Mouse (Mus musculus): ENCODE measurements around the gene Tmem79. TPM values are rescaled to one million over a fixed set of nuclear protein-coding genes. Genes with fewer than 3 reads are reported as not detected.
"Not testable (repeated sequence)": the region's sequence is repeated elsewhere in the genome, so short reads cannot be mapped to it uniquely, and the experiment has no call there.

The Tmem79 gene
- polyA plus RNA-seq (2015; fragmentation: Nextera tagmentation; extraction: Ambion mirVana): 7.5 and 9.5 TPM in 2 replicates

- under 1% methylated on average over 56 of the region's 66 CpGs for WGBS
- Histone ChIP-seq H3K27me3 (no peaks in the 10 kb centered on the region), H3K9me3 (no peaks in the 10 kb centered on the region), H3K4me2 (peak within 1 kb of the TSS; percentile 71), H3K9ac (peak within 1 kb of the TSS; percentile 98), H3K36me3 (0 out of 2 replicates have a peak, but pooled peaks cover 2% of the 10 kb centered on the region), H3K4me1 (peaks cover 23% of the 10 kb centered on the region), H3K27ac (peak within 1 kb of the TSS; percentile 94), H3K4me3 (peak within 1 kb of the TSS; percentile 82)
- ATAC-seq (ENCODE audit: borderline replicate concordance, extremely low read depth, low FRiP score, low TSS enrichment): peak; percentile 93
Observed at GRCm38 (mm10) chr3:88336058-88337013, at the start of gene Tmem79, which contains the start of gene Smg5. Gene Tmem79, minus strand, starts transcription at chr3:88336148. Gene Smg5, plus strand, starts transcription at chr3:88336260.

DNA sequence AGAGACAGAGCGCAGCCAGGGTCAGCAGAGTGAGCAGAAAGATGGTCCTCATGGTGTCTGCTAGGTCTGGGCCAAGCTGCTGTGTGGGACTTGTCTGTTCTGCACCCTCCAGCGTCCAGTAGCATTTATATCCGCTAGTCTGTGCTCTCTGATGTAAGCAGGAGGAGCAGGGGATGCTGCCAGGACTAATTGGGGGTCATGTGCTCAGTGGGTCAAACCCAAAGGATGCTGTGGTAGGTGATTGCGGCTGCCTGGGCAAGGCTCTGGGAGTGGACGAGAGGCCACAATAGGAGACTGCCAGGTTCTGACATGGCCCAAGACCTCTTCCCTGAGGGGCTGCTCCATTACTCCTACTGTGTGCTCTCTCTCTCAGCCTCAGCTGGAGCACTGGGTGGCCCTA is 48.4 kb upstream of the Tmem79 start, which contains the start of gene Bglap:
Bglap (minus strand) TSS at position 101 of the 400 bp plus-strand sequence.
- ATAC-seq (ENCODE audit: borderline replicate concordance, extremely low read depth, low FRiP score, low TSS enrichment): no peak

DNA sequence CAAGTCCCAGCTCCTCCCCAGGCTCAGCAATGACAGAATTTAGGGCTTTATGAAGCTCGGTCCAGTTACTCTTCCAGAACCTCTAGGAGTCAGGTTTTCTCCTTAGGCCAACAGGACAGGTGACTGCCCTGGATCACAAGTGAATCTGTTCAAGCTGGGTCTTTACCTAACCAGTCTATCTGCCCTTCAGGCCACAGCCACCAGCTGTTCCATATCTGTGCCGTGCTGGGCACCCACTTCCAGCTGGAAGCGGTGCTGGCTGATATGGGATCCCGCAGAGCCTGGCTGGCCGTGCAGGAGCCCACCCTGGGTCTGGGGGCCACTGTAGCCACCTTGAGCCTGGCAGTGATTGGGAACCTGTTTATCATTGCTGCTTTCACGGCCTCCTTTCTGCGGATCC is 46.4 kb upstream of the Tmem79 start:
- not testable (repeated sequence) for ATAC-seq (ENCODE audit: borderline replicate concordance, extremely low read depth, low FRiP score, low TSS enrichment); H3K9ac ChIP-seq; H3K9me3 ChIP-seq; H3K4me3 ChIP-seq; H3K27ac ChIP-seq; H3K27me3 ChIP-seq; H3K4me2 ChIP-seq; H3K36me3 ChIP-seq; H3K4me1 ChIP-seq
- whole genome bisulfite sequencing: 39% methylated on average over 2 of the region's 7 CpGs

More for the DNA sequence above, 48.4 kb upstream of the Tmem79 start, which contains the start of gene Bglap:
- Histone ChIP-seq H3K9ac (no peak within 1 kb of the TSS), H3K4me2 (no peak within 1 kb of the TSS), H3K36me3 (no peaks in the 10 kb centered on the region), H3K4me1 (no peaks in the 10 kb centered on the region), H3K27me3 (no peaks in the 10 kb centered on the region), H3K9me3 (no peaks in the 10 kb centered on the region), H3K27ac (no peak within 1 kb of the TSS), H3K4me3 (no peak within 1 kb of the TSS)
- WGBS: 72% methylated on average over 5 of the region's 5 CpGs

- not testable (repeated sequence) for H3K9me3 ChIP-seq, H3K27me3 ChIP-seq, H3K36me3 ChIP-seq, H3K27ac ChIP-seq, H3K4me1 ChIP-seq, H3K9ac ChIP-seq
- 10% methylated on average over 22 of the region's 22 CpGs for WGBS
- Histone ChIP-seq H3K4me2 (peak overlapping the region; percentile 51), H3K4me3 (peak overlapping the region; percentile 19; the same call in 1 of the 2 replicates)
- peak; percentile 79; the same call in 1 of the 2 replicates for ATAC-seq (ENCODE audit: borderline replicate concordance, extremely low read depth, low FRiP score, low TSS enrichment)
Observed at GRCm38 (mm10) chr3:88381389-88382315, 45.7 kb upstream of the Tmem79 start.

DNA sequence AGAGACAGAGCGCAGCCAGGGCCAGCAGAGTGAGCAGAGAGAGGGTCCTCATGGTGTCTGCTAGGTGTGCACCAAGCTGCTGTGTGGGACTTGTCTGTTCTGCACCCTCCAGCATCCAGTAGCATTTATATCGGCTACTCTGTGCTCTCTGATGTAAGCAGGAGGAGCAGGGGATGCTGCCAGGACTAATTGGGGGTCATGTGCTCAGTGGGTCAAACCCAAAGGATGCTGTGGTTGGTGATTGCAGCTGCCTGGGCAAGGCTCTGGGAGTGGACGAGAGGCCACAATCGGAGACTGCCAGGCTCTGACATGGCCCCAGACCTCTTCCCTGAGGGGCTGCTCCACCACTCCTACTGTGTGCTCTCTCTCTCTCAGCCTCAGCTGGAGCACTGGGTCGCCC is 42.7 kb upstream of the Tmem79 start, which contains the start of gene Bglap2:
Bglap2 (minus strand) TSS at position 101 of the 400 bp plus-strand sequence.
- not testable (repeated sequence) for H3K27me3 ChIP-seq; H3K4me2 ChIP-seq; H3K9me3 ChIP-seq; ATAC-seq (ENCODE audit: borderline replicate concordance, extremely low read depth, low FRiP score, low TSS enrichment); H3K36me3 ChIP-seq; H3K9ac ChIP-seq; H3K27ac ChIP-seq; H3K4me1 ChIP-seq; H3K4me3 ChIP-seq
- WGBS: 64% methylated on average over 4 of the region's 5 CpGs

GRCm38 (mm10) chr3:88376644-88377043 is 40.7 kb upstream of the Tmem79 start:
- peak overlapping the region; percentile 12; the same call in 1 of the 2 replicates for H3K4me3 ChIP-seq
- peak; percentile 15; the same call in 1 of the 2 replicates for ATAC-seq (ENCODE audit: borderline replicate concordance, extremely low read depth, low FRiP score, low TSS enrichment)

DNA sequence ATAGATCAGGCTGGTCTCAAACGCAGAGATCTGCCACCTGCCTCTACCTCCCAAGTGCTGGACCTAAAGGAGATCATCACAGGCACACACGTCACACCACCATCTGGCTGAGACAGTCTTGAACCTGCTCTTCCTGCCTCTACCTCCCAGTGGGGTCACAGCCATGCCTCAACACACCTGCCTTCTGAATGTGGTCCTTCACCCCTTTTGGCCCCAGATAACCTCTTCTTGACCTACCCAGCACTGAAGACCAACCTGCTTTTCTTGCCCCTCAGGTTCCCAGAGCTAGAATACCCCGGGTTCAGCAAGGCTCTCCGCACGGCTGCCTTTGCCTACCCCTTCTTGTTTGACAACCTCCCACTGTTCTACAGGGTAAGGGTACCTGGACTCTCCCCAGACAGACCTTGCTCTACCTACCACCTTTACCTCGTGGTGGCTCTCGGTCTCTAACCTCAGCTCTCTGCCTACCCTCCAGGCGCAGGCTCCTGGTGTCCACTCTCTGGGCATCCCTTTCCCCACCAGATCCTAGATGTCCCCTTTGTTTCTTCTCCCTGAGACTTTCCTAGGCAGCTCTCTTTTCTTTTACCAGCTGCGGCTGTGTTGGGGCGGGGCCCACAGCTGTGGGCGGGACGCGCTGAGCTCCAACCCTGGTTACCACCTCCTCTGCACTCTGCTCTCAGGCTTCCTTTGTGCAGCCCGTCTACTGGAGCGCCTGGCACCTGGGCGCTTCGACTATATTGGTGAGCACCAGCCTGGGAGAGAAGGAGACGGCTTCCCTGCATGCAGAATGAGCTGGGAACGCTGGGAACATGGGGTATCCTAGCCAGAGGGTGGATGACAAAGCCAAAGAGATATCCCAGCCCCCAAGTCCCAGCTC is 40.0 kb upstream of the Tmem79 start:
- H3K4me1 ChIP-seq, H3K9ac ChIP-seq, H3K36me3 ChIP-seq, H3K9me3 ChIP-seq, H3K27me3 ChIP-seq, H3K27ac ChIP-seq: not testable (repeated sequence)
- ATAC-seq (ENCODE audit: borderline replicate concordance, extremely low read depth, low FRiP score, low TSS enrichment): peak; percentile 79; the same call in 1 of the 2 replicates
- H3K4me2 ChIP-seq: peak overlapping the region; percentile 45
- 10% methylated on average over 19 of the region's 19 CpGs for WGBS
- H3K4me3 ChIP-seq: peak overlapping the region; percentile 12; the same call in 1 of the 2 replicates

More at GRCm38 (mm10) chr3:88376644-88377043, 40.7 kb upstream of the Tmem79 start:
- not testable (repeated sequence) for H3K27ac ChIP-seq, H3K36me3 ChIP-seq, H3K4me1 ChIP-seq, H3K9ac ChIP-seq, H3K9me3 ChIP-seq, H3K27me3 ChIP-seq
- 17% methylated on average over 7 of the region's 7 CpGs for WGBS
- H3K4me2 ChIP-seq: peak overlapping the region; percentile 45

DNA sequence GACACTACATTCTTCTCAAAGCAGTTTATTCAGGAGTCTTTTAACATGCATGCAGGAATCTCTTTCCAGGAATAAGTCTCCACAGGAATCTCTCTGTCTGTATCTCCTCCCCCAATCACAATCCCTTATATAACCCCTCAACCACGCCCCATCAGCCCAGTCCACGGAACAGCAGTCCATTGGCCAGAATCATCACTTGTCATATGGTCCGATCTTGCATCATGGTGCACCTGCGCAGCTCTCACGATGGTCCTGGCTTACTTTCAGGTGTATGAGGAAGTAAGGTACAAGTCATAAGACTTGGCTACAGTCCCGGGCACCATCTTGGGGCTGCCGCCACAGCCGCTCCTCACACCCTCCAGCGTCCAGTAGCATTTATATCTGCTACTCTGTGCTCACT is 36.7 kb upstream of the Tmem79 start, which contains the start of gene Bglap3:
Bglap3 (minus strand) TSS at position 101 of the 400 bp plus-strand sequence.
- not testable (repeated sequence) for H3K27me3 ChIP-seq; H3K36me3 ChIP-seq; H3K27ac ChIP-seq; H3K4me2 ChIP-seq; H3K9me3 ChIP-seq; H3K4me3 ChIP-seq; ATAC-seq (ENCODE audit: borderline replicate concordance, extremely low read depth, low FRiP score, low TSS enrichment); H3K4me1 ChIP-seq; H3K9ac ChIP-seq
- WGBS: 89% methylated on average over 9 of the region's 9 CpGs

DNA sequence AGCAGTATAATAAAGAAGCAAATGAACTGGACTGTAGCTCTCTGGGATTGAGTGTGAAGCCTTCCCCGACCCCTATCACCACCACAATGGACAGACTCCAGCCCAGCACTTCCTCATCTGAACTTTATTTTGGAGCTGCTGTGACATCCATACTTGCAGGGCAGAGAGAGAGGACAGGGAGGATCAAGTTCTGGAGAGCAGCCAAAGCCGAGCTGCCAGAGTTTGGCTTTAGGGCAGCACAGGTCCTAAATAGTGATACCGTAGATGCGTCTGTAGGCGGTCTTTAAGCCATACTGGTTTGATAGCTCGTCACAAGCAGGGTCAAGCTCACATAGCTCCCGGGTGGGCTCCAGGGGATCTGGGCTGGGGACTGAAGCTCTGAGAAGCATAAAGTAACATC is 32.6 kb upstream of the Tmem79 start:
- not testable (repeated sequence) for H3K9me3 ChIP-seq; H3K4me2 ChIP-seq; H3K4me3 ChIP-seq; H3K36me3 ChIP-seq; H3K27ac ChIP-seq; H3K9ac ChIP-seq; ATAC-seq (ENCODE audit: borderline replicate concordance, extremely low read depth, low FRiP score, low TSS enrichment)
- peaks cover 13% of the 10 kb centered on the region for H3K27me3 ChIP-seq
- H3K4me1 ChIP-seq: peaks cover 17% of the 10 kb centered on the region
- WGBS: 66% methylated on average over 7 of the region's 7 CpGs

DNA sequence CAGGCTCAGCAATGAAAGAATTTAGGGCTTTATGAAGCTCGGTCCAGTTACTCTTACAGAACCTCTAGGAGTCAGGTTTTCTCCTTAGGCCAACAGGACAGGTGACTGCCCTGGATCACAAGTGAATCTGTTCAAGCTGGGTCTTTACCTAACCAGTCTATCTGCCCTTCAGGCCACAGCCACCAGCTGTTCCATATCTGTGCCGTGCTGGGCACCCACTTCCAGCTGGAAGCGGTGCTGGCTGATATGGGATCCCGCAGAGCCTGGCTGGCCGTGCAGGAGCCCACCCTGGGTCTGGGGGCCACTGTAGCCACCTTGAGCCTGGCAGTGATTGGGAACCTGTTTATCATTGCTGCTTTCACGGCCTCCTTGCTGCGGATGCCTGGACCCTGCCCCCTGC is 31.6 kb upstream of the Tmem79 start:
- not testable (repeated sequence) for H3K4me2 ChIP-seq; H3K4me3 ChIP-seq; H3K27ac ChIP-seq; ATAC-seq (ENCODE audit: borderline replicate concordance, extremely low read depth, low FRiP score, low TSS enrichment); H3K9ac ChIP-seq; H3K9me3 ChIP-seq; H3K36me3 ChIP-seq
- H3K27me3 ChIP-seq: peaks cover 13% of the 10 kb centered on the region
- 45% methylated on average over 3 of the region's 7 CpGs for WGBS
- H3K4me1 ChIP-seq: peaks cover 18% of the 10 kb centered on the region

All from lung, embryonic 15.5 days (tissue).